Mouse (Mus musculus): ENCODE data around the gene Tmem72.

DNA sequence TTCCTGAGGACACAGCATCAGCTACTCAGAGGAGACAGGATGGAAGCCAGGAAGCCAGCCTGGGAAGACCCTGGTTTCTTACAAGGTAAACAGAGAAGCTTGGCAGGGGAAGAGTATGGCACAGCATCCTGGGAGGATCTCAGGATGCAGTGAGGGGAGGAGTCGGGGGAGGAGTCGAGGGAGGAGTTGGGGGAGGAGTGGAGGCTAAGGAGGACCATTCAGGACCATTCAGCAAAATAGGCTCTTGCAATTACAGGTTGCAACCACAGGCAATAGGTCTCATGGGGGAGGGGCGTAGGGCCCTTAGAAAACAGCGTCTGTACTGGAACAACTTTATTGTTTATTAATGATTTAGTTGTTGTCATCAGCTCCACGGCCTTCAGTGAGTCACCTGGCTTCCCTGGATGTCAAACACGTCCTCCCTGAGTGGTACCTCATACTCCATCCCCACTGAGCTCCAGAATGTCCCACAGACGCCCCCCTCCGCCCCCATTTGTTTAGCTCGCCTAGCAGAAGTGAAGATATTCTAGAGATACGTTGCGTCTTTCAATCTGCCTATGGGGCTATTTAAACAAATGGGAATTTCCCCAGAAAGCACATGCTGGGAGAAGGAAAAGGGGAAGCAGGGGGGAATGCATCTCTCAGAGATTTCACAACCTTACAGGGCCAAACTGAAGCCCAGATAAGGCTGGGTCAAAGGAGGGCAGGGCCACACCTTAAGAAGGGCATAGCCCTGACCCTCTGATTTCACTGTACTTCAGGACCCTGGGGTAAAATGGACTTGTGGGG is 47.8 kb downstream of the Tmem72 start:
- TF ChIP-seq CTCF (IDR thresholded peaks at IDR 0.05) (no peak), EP300 (IDR thresholded peaks at IDR 0.05) (no peak)
